Mouse (Mus musculus): Measurements from ENCODE around the gene 4930583I09Rik. TPM values are rescaled to one million over a fixed set of nuclear protein-coding genes. Genes with fewer than 3 reads are reported as not detected.

4930583I09Rik gene
- total RNA-seq, 1 experiment: not detected

DNA sequence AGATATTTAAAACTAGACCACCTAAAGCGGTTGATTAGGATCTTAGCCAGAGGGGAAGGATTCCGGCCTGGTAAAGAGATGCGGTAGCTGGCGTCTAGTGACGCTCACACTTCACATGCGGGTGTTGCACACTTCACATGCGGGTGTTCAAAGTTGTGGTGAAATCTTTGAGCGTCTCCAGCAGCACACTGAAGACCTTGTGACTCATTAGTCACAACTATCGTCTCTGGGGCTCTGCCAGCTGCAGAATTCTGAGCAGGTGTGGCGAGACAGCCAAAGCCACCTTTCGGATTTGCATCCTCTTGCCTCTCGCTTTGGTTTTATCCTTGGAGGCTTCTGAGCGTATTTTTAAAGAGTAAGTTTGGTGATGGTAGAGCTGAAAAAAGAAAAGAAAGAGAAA is 47.6 kb downstream of the 4930583I09Rik start:
- TF ChIP-seq HCFC1 (IDR thresholded peaks at IDR 0.05; ENCODE audit: borderline replicate concordance, insufficient read depth, low read length): no peak
- TF ChIP-seq ZNF384 (IDR thresholded peaks at IDR 0.05; ENCODE audit: low read depth, low read length): no peak
- TF ChIP-seq ZC3H11A (IDR thresholded peaks at IDR 0.05; ENCODE audit: borderline replicate concordance, low read depth, low read length): no peak
- TF ChIP-seq MAFK (IDR thresholded peaks at IDR 0.05; ENCODE audit: insufficient read depth, low read depth, low read length): no peak
- no peak for TF ChIP-seq CHD2 (IDR thresholded peaks at IDR 0.05; ENCODE audit: low read depth, low read length)
- no peaks in the 10 kb centered on the region for H3K36me3 ChIP-seq (ENCODE audit: control insufficient read depth, insufficient read depth, low read length, poor library complexity, severe bottlenecking)
- no peak overlapping the region for H3K4me3 ChIP-seq (ENCODE audit: insufficient read depth in 1 of 2, low read depth in 1 of 2, low read length in 2 of 2, poor library complexity in 1 of 2, severe bottlenecking in 1 of 2)
- H3K9ac ChIP-seq (ENCODE audit: insufficient read depth, low read depth, low read length, poor library complexity, severe bottlenecking): no peak overlapping the region
- no peak for DNase-seq (ENCODE audit: low read depth, low spot score)
- in situ Hi-C loops (cut with MboI; ENCODE audit: low sequenced_read_pairs in 2 of 2, unreplicated experiment in 2 of 2): no loop called here
- H3K9me3 ChIP-seq (ENCODE audit: control insufficient read depth, insufficient read depth, low read depth, low read length): no peaks in the 10 kb centered on the region
- H3K4me1 ChIP-seq (ENCODE audit: control insufficient read depth in 2 of 2, insufficient read depth in 2 of 2, low read length in 2 of 2, poor library complexity in 1 of 2): no peaks in the 10 kb centered on the region
- no peak overlapping the region for H3K27ac ChIP-seq (ENCODE audit: insufficient read depth, low read depth, low read length, poor library complexity, severe bottlenecking)

DNA sequence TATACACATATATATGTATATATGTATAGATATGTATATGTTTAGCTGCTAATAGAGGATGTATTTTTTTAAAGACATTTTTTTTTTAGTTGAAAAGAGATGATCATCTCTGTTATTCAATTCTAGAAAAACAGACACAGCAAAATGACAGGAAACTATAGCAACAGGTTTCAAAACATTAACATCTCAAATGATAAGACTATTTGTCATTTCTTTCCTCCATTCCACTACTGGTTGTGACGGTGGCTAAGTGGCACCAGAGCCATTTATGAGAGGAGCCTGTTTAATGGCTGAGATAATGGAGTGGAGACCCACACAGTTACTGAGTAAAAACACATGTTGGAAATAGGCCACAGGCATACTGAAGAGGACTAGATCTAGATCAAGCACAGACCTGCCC is 49.9 kb downstream of the 4930583I09Rik start:
- TF ChIP-seq HCFC1 (IDR thresholded peaks at IDR 0.05; ENCODE audit: borderline replicate concordance, insufficient read depth, low read length): no peak
- no peak for TF ChIP-seq CHD2 (IDR thresholded peaks at IDR 0.05; ENCODE audit: low read depth, low read length)
- TF ChIP-seq ZC3H11A (IDR thresholded peaks at IDR 0.05; ENCODE audit: borderline replicate concordance, low read depth, low read length): no peak
- no peak for TF ChIP-seq MAFK (IDR thresholded peaks at IDR 0.05; ENCODE audit: insufficient read depth, low read depth, low read length)
- no peak for TF ChIP-seq ZNF384 (IDR thresholded peaks at IDR 0.05; ENCODE audit: low read depth, low read length)
- no peak overlapping the region for H3K27ac ChIP-seq (ENCODE audit: insufficient read depth, low read depth, low read length, poor library complexity, severe bottlenecking)
- in situ Hi-C loops (cut with MboI; ENCODE audit: low sequenced_read_pairs in 2 of 2, unreplicated experiment in 2 of 2): no loop called here

More for the DNA sequence above, 49.9 kb downstream of the 4930583I09Rik start:
- Histone ChIP-seq H3K4me3 (ENCODE audit: insufficient read depth in 1 of 2, low read depth in 1 of 2, low read length in 2 of 2, poor library complexity in 1 of 2, severe bottlenecking in 1 of 2) (no peak overlapping the region), H3K9ac (ENCODE audit: insufficient read depth, low read depth, low read length, poor library complexity, severe bottlenecking) (no peak overlapping the region), H3K9me3 (ENCODE audit: control insufficient read depth, insufficient read depth, low read depth, low read length) (no peaks in the 10 kb centered on the region), H3K36me3 (ENCODE audit: control insufficient read depth, insufficient read depth, low read length, poor library complexity, severe bottlenecking) (no peaks in the 10 kb centered on the region), H3K4me1 (ENCODE audit: control insufficient read depth in 2 of 2, insufficient read depth in 2 of 2, low read length in 2 of 2, poor library complexity in 1 of 2) (no peaks in the 10 kb centered on the region)
- no peak for DNase-seq (ENCODE audit: low read depth, low spot score)

Other genes starting within 250 kb of the 4930583I09Rik start
- gene Man2a1, start 235.3 kb downstream of the 4930583I09Rik start, total RNA-seq (2012; rRNA removed): 38.0 and 42.7 TPM in 2 replicates